Mouse (Mus musculus) gastrocnemius, adult 2 months (tissue): ENCODE data around the gene Hddc2. TPM values are rescaled to one million over a fixed set of nuclear protein-coding genes. Genes with fewer than 3 reads are reported as not detected.

Experiments
- DNase-seq: peaks from one replicate; pipeline ENCODE4 v3.0.0; 2022
- H3K27ac ChIP-seq: fragments of 200-600 bp; 2 replicates; pipeline ENCODE4 v1.8.1; 2022; ENCODE audit warnings: mild to moderate bottlenecking
- H3K4me3 ChIP-seq: fragments of 200-600 bp; 2 replicates; pipeline ENCODE4 v1.8.1; 2022; ENCODE audit warnings: mild to moderate bottlenecking, moderate library complexity
- CTCF ChIP-seq: fragments of 200-600 bp; IDR thresholded peaks from 2 replicates; pipeline ENCODE4 v1.8.1; 2022; ENCODE audit warnings: antibody characterized with exemption, mild to moderate bottlenecking, moderate library complexity
- intact Hi-C: fragments of 180-260 bp; cut with DNase I; formaldehyde crosslinking; loops from one replicate; pipeline ENCODE4 v1.15.1; 2025
- long read RNA-seq, 2 experiments: library from polyadenylated mRNA; stranded (forward); transcript quantifications; one replicate each; pipeline ENCODE4 v2.0.0; 2021
- total RNA-seq, 2 experiments: library from RNA; stranded (reverse); gene quantifications; 2 replicates each; pipeline ENCODE4 v1.2.3; 2021

The Hddc2 gene
- 10 to 100 TPM; 14.3 to 17.5 TPM for total RNA-seq
- long read RNA-seq, experiment 1, transcript Hddc2-201 (6 exons, 858 nt): major isoform, 8 of 9 reads
- long read RNA-seq, experiment 1, partial matches to known transcripts: 0 of 9 reads
- long read RNA-seq, experiment 1, other reads (novel, unspliced or antisense): 0 of 9 reads
- long read RNA-seq, experiment 2, transcript Hddc2-201 (6 exons, 858 nt): major isoform, 17 of 18 reads
- long read RNA-seq, experiment 2, partial matches to known transcripts: 0 of 18 reads
- long read RNA-seq, experiment 2, other reads (novel, unspliced or antisense): 1 of 18 reads

DNA sequence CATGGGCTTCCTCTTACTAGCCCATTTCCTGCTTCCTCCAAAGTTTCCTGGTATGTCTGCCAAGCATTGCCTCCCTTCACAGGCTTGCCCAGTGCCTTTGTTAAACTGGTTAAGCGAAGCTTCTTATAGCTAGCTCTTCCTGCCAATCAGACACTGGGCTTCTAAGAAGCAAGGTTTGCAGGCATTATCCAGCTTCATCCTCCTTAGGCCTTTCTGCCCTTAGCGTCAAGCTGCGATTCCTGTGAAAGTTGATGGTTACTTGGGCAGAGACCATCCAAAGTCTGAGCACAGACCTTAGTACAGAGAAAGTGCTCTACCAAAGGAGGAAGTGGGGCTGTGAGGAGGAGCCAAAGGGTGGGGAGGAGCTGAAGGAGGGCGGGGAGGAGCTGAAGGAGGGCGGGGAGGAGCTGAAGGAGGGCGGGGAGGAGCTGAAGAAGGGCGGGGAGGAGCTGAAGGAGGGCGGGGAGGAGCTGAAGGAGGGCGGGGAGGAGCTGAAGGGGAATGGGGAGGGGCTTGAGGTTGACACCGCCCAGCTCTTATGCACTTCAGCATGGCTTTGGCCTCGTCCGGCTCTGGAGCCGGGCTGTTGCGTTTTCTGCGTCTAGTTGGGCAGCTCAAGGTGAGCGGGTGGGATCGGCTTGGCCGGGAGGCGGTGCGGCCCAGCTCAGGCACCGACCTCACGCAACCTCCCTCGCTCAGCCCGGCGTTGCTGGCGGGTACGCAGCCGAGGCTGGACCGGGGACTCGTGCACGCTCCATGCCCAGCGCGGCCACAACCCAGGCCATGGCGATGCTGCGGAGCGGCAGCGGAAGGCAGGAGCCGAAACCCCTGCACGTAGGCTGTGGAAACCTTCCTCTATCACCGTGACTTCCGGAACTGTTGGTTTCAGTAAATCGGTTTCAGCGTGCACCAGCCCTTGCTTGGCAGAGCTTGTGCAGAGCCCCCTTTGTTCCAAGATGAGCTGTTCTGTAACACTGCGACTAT is at the start of gene Hddc2:
Gene Hddc2, plus strand, starts transcription at position 519 of the 984 bp plus-strand sequence.
- intact Hi-C loops: loop anchor here (1.0 to 10.0 kb wide), 2 partner anchors 132 to 698 kb away; partner anchors contain the start of gene Tpd52l1
- no peak for TF ChIP-seq CTCF

DNA sequence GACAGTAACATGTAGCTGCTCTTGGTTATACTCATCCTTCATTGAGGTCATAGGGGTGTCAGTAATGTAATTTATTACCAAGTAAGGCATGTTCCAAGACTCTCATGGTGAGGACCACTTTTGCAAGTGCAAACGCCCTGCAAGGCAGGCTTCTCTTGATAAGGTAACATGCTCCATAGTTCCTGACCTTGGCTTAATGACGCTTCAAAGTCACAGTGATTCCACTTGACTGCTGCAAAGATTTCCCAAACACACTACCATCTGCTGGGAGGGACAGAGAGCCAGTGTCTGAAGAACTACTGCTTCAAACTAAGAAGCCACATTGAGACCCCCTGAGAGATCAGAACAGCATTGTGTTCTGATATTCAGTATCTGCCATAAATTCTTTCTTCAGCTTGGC is 40.4 kb upstream of the Hddc2 start:
- H3K4me3 ChIP-seq: no peak overlapping the region
- TF ChIP-seq CTCF: no peak

More for the DNA sequence above, at the start of gene Hddc2:
- Histone ChIP-seq H3K4me3 (peak within 1 kb of the TSS; percentile 82), H3K27ac (peak within 1 kb of the TSS; percentile 90)
- peak; percentile 82 for DNase-seq

DNA sequence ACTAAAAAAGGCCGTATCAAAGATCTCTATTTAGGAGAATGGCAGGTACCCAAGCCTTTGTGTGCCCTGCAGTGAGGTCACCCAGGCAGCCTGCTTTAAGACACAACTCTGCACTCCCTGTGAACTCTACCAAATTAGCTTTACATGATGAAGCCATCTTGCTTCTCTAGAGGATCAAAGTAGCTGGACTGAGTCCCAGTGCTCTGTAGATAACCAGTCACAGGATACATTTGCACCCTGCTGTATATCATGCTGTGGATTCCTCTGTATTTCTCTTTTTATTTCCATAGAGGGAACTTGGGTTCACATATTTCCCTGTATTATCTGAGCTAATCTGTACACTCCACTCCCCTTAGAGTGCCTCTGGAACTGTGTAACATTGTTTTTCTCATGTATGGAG is 40.0 kb upstream of the Hddc2 start:
- DNase-seq: no peak
- no peak overlapping the region for H3K4me3 ChIP-seq
- no peak overlapping the region for H3K27ac ChIP-seq
- no peak for TF ChIP-seq CTCF
- intact Hi-C loops: no loop called here

More for the DNA sequence above, 40.4 kb upstream of the Hddc2 start:
- intact Hi-C loops: no loop called here
- no peak for DNase-seq
- H3K27ac ChIP-seq: no peak overlapping the region

DNA sequence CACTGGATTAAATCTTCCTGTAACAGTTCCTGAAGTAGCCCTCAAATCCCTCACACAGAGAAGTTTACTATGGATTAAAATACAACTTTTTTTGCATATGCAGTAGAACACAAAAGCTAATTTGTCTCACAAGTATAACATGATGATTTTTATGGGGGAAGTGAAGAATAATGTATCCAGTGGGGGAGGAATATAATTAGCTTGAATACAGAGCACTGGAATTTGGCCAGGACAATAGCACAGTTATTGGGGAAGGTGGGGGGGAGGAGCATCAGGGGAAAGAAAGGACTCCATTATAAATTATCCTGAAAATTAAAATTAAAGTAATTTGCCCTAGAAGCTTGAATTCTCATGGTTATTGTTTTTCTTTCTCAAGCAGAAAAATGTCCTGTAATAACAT is 25.4 kb upstream of the Hddc2 start:
- no peak for TF ChIP-seq CTCF
- intact Hi-C loops: no loop called here
- no peak overlapping the region for H3K4me3 ChIP-seq

DNA sequence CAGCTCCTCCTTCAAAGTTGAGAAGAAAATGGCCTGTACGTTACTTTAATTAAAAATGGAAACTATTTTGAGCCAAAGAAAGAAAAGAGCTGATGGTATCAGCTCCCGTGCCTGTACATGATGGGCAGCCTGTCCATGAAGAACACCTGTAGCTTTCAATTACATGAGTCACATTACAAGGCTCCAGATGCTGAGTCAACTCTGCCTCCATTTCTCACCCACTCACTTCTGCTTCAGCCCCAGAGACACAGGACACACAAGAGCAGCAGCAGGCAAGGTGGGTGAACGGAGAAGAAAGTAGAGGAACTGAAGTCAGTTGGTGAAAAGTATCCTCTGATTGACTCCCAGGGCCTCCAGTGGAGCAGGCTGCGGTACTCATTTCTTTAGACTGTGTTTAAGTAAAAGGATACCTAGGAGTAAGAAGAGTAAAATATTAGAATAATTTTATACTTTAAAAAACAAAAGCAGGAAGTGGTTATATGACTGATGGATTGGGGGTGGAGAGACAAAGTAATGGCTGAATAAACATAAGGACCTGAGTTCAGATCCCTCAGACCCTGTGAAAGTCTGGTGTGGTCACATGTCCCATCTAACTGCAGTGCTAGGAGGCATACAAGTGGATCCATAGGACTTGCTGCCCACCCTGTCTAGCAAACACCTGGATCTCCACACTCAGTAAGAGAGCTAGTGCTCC is 24.3 kb upstream of the Hddc2 start:
- TF ChIP-seq CTCF: no peak
- intact Hi-C loops: no loop called here
- Histone ChIP-seq H3K4me3 (no peak overlapping the region), H3K27ac (no peak overlapping the region)
- DNase-seq: no peak

More for the DNA sequence above, 25.4 kb upstream of the Hddc2 start:
- no peak for DNase-seq
- H3K27ac ChIP-seq: no peak overlapping the region

DNA sequence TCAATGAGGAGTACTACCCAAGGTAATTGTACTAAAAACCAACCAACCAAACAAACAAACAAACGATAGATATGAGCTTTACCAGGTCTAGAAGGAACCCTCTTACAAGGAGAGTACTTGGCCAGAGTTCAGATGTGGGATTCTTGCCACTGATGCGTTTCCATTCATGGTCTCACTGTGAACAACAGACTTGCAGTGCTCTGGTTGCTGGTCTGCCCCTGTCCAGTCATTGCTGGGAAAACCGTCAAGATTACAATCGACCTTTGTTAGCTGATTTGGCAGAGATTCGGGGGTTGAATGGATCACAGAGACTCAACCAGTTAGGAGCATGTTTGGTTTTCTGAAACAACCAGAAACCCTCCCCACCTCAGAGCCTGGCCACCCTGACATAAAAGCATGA is 17.5 kb upstream of the Hddc2 start:
- no peak for TF ChIP-seq CTCF
- DNase-seq: no peak
- Histone ChIP-seq H3K4me3 (no peak overlapping the region), H3K27ac (no peak overlapping the region)
- intact Hi-C loops: loop anchor here (5.0 kb wide), 1 partner anchor 453 kb away; the partner anchor contains the start of gene Hey2

DNA sequence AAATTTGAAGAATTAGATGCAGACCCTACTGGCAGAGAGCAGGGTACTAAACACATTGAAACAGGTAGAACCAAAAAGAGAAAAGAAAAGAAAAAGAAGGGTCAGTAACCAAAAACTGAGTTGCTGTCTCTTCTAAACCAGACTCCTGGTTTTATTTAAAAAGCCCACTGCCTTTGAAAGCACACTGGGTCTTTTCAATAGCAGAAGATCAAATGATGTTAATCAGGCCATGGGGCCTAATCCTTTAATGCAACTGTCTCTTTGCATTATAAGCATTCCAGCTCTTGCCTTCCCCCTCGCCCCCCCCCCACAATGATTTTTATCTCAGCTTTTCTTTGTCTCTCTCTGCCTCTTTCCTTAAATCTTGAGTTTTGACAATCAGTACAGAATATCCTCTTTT is 16.7 kb upstream of the Hddc2 start:
- Histone ChIP-seq H3K4me3 (no peak overlapping the region), H3K27ac (no peak overlapping the region)
- no peak for DNase-seq
- TF ChIP-seq CTCF: no peak
- intact Hi-C loops: loop anchor here (5.0 kb wide), 1 partner anchor 454 kb away; the partner anchor contains the start of gene Hey2

DNA sequence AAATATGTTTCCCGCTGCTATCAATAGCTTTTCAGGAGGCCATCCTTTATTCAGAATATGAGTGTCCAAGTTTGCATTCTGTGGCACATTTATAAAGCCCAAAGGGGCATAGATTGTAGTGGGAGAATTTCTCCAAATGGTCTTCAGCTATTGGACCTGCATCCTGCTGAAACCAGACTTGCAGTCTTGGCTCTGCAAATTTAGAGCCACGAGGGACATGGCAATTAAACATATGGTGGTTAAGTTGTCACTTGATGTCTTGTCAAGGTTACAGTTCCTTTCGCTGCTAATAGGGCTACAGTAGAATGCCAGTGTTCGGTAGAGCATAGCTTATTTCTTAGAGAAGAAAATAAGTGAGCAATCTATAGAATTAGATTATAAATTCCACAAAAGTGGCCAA is 16.1 kb upstream of the Hddc2 start:
- intact Hi-C loops: loop anchor here (5.0 kb wide), 1 partner anchor 455 kb away; the partner anchor contains the start of gene Hey2
- no peak overlapping the region for H3K4me3 ChIP-seq
- no peak for DNase-seq
- no peak for TF ChIP-seq CTCF
- no peak overlapping the region for H3K27ac ChIP-seq

DNA sequence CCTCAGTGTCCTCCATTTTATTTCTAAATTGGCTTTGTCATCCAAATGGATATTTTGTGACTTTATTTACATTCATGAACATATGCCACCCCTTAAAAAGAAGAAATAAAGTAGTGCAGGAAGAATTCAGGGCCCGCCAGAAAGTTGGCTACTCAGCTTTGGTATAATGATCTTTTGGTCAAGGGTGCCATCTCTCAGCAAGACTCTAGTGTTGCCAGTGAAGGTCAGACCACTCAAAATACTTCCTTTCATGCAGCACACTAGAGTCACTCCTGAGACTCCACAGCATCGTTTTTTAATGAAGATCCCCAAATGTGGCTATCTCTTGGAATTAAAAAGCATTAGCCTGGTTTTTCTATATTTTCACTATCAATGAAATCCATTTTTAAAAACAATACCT is 14.9 kb upstream of the Hddc2 start:
- intact Hi-C loops: loop anchor here (5.0 kb wide), 1 partner anchor 456 kb away; the partner anchor contains the start of gene Hey2
- Histone ChIP-seq H3K27ac (no peak overlapping the region), H3K4me3 (no peak overlapping the region)
- no peak for TF ChIP-seq CTCF
- DNase-seq: no peak

DNA sequence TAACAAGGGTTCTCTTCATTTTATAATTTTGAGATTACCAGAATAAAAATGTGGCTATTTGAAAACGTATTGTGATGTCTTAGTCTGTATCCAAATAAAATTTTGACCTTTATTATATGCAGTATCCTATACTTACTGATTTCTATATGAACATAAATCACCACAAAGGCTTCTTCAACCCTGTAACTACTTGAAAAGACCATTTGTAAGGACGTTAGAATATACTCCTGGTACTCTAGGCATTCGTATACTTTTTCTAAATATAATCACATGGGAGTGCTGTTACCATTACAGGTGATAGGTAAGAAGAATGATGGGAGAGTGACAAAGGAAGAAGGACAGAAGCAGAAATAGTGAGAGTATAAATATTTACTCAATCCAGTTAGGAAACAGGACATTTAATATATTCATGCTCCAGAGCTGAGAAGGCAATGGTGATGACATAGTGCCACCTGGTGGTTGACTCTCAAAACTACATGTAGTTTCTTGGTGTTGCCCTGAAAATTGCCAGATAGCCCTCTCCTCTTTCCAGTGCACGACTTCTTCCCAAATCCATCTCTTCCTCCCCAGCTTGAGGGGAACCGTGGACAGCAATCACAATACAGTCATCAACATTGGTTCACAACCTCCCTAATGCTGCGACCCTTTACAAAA is 14.1 kb upstream of the Hddc2 start:
- Histone ChIP-seq H3K27ac (no peak overlapping the region), H3K4me3 (no peak overlapping the region)
- intact Hi-C loops: loop anchor here (1.0 to 5.0 kb wide), 2 partner anchors 457 to 474 kb away; partner anchors contain the start of gene Hey2
- TF ChIP-seq CTCF: peak; percentile 88
- peak; percentile 26 for DNase-seq

DNA sequence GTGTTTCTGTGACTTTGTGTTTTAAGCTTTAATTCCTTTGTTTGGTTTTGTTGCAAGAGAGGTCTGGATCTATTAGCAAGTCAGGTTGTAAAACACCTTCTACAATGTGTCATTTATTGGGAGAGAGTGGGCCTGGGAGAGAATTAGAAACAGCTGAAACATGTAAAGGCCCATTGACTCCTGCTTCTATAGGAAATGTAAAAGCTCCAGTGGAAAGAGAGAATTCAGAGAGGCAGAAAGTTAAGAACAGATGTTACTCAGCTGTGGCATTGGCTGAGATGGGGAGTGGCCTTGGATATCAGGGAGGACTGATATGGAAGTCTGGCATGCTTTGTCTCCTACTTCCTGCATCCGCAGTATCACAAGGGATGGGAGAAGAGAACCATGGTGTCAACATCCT is 12.9 kb upstream of the Hddc2 start:
- no peak for TF ChIP-seq CTCF
- H3K27ac ChIP-seq: no peak overlapping the region
- no peak for DNase-seq
- no peak overlapping the region for H3K4me3 ChIP-seq
- intact Hi-C loops: no loop called here

DNA sequence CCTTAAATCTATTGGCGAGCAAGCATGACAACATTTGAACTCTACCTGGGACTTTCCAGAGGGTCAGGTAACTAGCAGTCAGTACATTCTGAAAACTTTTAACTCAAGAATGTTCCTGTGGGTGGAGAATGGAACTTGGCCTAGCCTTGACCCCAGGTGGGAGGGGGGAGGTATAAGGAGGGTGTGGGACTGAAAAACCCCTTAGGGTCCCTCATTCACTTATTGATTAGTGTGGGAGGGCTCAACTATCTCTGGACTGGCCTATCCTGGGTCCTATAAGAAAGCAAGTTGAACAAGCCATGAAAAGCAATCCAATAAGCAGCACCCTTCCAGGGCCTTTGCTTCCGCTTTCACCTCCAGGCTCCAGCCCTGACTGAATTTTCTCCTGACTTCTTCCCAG is 9.7 kb upstream of the Hddc2 start:
- intact Hi-C loops: no loop called here
- no peak for TF ChIP-seq CTCF

More for the DNA sequence above, 9.7 kb upstream of the Hddc2 start:
- no peak overlapping the region for H3K27ac ChIP-seq
- no peak for DNase-seq
- H3K4me3 ChIP-seq: no peak overlapping the region
